Mouse (Mus musculus) ES-Bruce4 (cell line): Measurements from ENCODE around the gene Sult6b1.

ENCODE experiments used
- CTCF ChIP-seq: IDR thresholded peaks from one replicate; pipeline ENCODE4 v1.8.1; 2011; ENCODE audit warnings: low read depth, low read length
- POLR2A ChIP-seq: IDR thresholded peaks from one replicate; pipeline ENCODE4 v1.8.1; 2011; ENCODE audit warnings: low read length; ENCODE audit not compliant: insufficient read depth

- TF ChIP-seq CTCF (no peak), POLR2A (no peak)
Observed at GRCm38 (mm10) chr17:78935857-78936256, 29.1 kb upstream of the Sult6b1 start.
